Mouse (Mus musculus) gastrocnemius, adult 8-10 months (tissue): Measurements from ENCODE around the gene Gm20605. TPM values are rescaled to one million over a fixed set of nuclear protein-coding genes. Genes with fewer than 3 reads are reported as not detected.
A peak's percentile ranks its signal among the peaks of the same experiment; 100 is the strongest.

Source experiments
- DNase-seq, 2 experiments: peaks; one replicate each; pipeline ENCODE4 v3.0.0; 2022; ENCODE audit warnings: low spot score in 2 of 2
- total RNA-seq, 4 experiments: library from RNA; stranded (reverse); gene quantifications; 2 replicates each; pipeline ENCODE4 v1.2.4; 2022

Gm20605 gene
- total RNA-seq, 4 experiments from 2014 or later, result 1.9 to 3.5 (median 2.5) TPM

DNA sequence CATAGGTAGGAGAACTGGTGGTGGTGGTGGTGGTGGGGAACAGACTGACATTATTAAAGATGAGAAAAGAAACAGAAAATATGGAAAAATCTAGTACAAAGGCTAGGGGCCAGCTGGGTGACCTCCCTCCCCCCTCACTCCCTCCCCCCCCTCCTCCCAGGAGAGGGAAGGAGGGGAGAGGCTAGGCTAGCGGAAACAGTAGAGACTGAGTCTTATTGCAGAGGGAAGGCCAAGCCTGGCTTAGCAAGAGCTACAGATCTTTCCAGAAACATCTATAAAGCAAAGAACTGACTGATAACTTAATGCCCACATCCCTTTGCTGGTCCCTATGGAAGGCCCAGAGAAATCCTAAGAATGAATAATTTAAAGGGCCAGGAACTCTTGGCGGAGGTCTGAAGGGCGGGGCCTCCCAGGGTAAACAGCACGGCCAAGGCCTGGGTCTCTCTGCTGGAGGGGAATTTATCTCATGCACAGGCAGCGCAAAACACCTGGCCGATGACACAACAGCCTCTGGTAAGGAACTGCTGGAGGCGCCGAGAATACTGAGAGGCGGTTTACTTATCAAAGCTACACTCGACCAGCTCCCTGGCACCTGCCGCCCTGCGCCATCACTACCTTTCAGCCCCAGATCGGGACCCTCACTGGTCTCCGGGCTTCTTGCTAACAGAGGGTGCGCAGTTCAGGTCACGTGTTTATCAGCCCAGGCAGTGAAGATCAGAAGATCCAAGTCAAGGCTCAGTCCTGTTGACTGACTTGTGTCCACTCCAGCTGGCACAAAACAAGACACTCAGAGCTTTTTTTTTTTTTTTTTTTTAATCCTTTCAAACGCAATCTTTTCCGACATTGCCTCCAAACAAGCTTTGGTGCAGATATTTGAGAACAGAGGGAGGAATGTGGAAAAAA, 20.9 kb downstream of the Gm20605 start:
- no peak for DNase-seq

DNA sequence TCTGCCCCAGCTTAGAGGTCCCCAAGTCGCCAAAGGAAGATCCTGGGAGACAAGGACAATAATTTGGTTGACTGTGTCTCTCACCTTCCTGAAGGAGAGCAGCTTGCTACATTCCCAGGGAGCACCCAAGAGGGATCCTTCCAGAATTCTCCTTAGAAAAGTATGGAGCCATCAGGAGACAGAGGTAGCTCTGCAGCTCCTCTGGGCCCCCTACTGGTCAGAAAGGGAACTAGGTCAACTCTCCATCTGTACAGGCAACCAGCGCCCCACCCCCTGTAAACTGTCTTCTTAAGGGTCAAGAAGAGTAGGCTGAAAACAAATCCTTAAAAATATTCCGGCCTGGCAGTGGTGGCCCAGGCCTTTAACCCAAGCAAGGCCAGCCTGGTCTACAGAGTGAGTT, 23.5 kb downstream of the Gm20605 start:
- peak; percentile 52 for DNase-seq

DNA sequence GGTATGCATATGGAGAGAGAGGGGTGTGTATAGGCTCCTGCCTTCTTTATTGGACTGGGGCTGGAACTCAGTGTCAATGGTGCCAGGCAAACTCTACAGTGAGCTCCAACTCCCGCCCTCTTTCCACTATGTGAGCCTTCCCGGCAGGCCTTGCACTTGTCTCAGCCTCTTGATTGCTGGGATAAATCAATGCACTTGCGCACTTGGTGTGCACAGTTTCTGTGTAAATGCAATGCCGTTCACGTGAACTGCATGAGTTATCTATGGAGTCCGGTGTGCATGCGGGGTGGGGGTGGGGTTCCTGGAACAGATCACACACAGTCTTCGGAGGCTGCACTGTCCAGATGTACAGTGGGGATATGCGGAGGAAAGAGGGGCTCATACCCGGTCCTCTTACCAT, 24.4 kb downstream of the Gm20605 start:
- DNase-seq, result no peak

GRCm38 (mm10) chr5:137654746-137655145, 25.8 kb downstream of the Gm20605 start:
- no peak for DNase-seq

DNA sequence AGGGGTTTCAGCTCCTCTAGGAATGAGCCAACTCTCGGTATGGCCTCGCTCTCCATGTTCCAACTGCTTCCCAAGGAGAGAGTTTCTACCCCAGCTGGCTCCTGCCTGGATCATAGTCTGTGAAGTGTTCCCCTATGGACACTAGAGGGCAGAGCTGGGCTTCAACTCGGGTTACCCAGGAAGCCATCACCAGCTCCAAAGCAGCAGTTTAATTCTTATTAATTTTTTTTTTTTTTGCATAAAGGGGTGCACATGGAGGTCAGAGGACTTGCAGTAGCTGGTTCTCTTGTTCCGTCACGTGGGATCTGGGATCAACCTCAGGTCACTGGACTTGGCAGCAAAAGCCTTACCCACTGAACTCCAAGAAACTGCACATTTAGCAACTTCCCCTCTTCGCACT, 28.0 kb downstream of the Gm20605 start:
- peak in 1 of 2 experiments; percentile 54 for DNase-seq

DNA sequence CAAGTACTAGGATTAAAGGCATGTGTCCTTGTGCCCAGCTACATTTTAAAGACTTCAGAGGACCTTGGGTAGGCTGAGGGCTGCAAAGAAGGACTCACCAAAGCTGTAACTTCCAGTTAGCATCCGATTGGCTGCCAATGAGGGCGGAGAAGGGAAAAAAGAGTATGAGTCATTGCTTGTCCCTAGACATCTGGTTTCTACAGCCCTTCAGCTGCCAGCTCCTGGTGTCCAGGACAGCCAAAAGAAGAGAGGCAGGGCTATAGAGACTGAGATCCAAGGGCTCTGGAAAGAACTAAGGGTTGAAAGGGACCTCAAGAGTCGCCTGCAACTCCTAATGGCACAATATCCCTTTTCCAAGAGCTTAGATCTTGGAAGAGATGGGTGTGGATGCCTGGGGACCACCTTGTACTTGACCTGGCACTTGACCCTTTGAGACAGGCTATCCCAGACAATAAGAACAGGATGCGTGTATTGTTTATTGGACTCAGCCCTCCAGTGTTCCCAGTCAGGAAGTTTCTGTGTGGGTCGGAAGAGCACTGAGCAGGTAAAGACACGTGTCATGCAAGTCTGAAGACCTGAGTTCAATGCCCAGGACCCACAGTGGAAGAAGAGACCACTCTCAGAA, 31.2 kb downstream of the Gm20605 start:
- DNase-seq, result peak; percentile 79 to 80

DNA sequence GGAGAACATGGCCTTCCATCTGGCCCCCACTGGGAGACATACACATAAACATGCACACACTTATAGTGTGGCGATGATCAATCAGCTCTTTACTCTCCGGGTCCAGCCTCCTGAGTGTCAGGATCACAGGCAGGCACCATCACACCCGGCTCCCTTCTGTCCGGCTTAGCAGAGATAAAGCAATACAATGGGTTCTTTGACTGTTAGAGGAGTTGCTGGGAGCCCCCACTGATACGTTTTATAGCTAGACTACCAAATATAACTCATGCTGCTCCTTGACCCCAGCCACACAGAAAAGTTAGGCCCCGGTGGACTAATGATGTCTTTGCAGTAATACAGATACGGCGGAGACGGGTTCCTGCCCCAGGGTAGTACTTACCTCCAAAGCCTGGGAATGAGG, 34.1 kb downstream of the Gm20605 start:
- no peak for DNase-seq

GRCm38 (mm10) chr5:137668971-137669370, 40.0 kb downstream of the Gm20605 start:
- no peak for DNase-seq

DNA sequence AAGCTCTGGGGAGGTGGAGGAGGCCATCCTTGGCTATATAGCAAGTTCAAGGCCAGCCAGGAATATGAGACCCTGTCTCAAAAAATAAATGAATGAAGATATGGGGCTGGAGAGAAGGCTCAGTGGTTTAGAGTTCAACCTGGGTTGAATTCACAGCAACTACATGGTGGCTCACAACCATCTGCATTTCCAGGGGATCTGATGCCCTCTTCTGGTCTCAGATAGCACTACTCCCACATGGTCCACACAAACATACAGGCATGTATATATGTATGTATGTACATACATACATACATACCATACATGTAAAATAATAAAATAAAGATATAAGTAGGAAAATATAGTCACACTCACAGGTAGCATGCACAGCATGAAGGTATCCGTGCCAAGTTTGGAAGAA, 41.3 kb downstream of the Gm20605 start:
- DNase-seq, result no peak

DNA sequence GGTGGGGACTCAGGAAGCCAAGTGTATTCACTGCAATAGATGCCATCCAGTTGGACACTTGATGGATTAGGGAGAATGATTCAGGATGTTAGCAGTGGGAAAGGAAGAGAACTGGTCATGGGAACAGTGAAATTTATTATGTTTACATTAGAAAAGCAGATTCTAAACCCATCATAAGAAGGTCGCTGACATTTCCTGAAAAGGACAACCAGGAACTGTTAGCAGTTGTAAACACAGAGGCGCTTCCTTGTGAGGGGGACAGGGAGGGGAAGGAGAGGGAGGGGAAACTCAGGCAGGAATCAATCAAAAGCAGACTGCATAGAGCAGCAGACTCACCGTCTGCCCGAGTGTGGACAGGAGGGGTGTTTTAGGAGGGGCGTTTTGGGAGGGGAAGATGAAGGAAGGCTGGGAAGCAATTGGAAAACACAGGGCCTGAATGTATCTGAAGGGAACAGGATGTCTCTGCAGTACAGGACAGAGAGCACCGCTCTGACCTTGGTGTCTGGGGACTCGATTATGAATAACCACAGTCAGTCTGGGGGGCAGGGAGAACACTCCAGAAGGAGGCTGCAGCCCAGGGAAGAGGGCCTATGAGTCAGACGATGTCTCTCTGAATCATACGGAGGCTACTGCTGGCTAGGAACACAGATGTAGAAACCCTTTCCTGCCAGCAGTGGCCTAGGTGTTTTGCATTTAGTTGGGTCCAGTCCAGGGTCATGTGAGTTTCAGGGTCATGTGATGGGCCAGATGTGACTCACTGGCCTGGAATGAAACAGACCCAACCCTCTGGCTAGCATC, 42.7 kb downstream of the Gm20605 start:
- DNase-seq, result peak; percentile 39 to 58

DNA sequence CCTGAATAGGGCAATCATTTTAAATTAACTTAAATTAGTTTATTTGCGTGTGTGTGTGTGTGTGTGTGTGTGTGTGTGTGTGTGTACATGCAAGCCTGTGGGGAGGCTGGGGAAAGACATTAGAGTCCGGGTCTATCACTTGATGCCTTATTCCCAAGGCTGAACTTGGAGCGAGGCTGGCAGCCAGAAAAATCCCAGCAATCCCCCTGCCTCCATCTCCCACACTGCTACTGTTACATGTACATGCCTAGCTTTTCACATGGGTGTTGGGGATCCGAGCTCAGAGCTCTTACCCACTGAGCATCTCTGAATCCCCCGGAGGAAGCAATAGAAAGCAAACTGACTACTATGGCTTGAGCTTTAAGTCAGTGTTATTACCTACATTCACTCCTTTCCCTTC, 43.4 kb downstream of the Gm20605 start:
- DNase-seq, result no peak

- DNase-seq, result no peak
These were observed 44.0 kb downstream of the Gm20605 start for GRCm38 (mm10) chr5:137673015-137673414.

- no peak for DNase-seq
These were observed 45.8 kb downstream of the Gm20605 start for GRCm38 (mm10) chr5:137674786-137675185.

DNA sequence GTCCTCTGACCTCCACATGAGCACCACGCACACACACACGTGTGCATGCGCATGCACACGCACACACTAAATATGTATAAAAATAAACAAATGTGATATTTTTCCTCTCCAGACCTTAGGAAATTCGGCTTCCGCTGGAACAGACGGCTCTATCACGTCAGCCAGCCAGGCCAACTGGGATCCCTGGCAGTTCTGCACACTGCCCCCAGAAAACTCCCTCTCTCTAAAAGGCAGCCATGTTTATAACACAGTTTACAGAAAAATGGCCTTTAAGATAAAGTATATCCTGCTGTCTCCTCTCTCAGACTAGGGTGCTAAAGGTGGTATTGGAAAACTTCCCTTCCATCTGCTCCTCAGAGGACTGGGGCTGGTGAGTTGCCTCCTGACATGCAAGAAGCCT, 48.9 kb downstream of the Gm20605 start:
- no peak for DNase-seq

DNA sequence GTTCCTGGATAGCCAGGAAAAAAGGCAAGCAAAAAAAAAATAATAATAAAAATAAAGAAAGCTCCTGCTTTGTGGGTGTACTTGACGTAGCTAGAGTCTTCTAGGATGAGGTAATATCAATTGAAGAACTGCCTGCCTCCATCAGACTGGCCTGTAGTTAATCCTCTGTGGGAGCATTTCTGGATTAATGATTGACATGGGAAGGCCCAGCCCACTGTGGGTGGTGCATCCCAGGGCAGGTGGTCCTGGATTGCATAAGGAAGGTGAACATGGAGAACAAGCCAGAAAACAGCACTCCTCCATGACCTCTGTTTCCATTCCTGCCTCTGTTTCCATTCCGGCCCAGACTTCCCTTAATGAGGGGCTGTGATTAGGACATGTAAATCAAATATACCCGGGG, 49.8 kb downstream of the Gm20605 start:
- DNase-seq, result no peak

DNA sequence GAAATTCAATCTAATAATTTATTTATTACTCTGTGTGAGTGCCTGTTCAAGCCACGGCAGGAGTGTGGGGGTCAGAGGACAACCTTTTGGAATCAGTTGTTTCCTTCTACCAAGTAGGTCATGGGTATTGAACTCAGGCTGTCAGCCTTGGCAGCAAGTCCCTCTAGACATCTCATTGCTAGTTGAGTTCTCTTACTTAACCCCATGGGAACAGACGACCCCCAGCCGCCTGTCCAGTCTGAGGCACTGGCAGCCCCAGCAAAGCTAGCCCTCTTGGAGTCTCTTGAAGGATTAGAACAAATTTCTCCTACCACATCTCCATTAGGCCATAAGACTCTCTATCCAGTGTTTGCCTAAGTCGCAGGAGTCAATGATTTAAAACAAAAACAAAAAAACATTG, 50.8 kb downstream of the Gm20605 start:
- DNase-seq, result no peak

- no peak for DNase-seq
These were observed 53.6 kb downstream of the Gm20605 start for GRCm38 (mm10) chr5:137682526-137682925.

DNA sequence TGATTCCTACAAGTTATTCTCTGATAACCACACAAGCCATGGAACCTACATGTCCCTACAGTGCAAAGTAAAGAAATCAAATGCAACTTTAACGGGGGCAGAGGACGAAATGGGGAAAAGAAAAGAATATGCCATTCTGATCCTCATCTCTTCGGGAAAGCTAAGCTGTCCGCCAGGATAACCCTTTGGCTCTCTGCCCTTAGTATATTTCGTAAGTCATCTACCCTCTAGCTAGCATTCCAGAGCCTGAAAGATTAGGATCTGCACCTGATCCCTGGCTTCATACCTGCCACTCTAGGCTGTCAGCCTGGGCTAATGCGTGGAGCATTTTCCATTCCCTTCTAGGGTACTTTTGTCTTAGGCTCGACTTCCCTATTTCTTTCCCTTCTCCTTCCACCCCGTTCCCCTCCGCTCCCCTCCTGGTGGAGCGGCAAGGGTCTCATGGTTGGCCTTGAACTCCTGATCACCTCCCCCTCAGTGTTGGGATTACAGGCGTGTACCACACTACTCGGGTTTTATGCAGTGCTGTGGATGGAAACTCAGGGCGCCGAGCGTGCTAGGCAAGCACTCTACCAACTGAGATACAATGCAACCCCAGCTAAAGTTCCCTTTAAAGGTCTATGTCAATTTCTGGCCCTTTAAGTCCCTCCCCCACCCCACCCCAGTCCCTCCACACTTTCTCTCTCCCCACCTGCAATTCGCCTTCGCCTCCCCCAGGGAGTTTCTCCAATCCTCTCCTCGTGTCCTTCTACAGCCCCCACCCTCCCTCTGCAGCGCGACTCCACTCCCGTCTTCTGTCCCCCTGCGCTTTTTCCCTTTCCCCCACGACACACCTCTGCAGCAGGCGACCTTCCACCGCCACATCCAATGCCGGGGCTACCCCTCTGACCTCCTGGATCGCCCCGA, 54.7 kb downstream of the Gm20605 start:
- no peak for DNase-seq

DNA sequence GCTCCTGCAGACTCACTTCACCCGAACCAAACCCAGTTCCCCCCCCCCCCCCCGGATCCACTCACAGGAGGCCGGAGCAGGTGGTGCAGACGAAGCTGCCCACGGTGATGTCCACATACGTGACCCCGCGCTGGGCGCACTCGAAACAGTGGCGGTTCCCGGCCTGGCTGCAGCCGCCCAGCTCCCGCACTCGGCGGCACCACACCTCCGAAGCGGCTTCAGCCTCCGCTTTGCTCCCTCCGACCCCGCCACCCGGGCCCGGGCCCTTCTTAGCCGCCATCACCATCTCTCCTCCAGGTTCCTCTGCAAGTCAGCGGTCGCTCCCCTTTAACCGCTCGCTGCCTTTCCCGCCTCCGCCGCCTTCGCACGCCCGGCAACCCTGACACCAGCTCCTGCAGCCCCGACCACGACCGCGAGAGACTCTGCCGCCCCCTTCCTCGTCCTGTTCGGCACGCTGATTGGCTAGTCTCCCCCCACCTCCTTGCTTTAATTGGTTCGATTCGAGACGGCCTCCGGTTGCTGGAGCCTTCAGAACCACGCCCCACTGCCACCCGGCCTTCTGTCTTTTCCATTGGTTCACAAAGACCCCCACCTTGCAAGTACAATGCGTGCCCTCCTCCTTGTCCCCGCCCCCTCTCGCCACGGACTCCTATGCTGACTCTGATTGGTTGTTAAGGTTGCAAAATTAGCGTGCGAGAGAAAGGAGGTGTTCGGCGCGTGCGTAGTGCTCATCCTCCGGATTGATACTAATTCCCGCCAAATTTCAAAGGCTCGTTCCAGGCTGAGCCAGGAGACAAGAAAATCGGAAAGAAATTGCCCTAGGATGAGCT, 55.5 kb downstream of the Gm20605 start, which contains the start of gene Agfg2:
Gene Agfg2, minus strand, starts transcription at position 433 of the 830 bp plus-strand sequence.
- DNase-seq, result peak; percentile 95 to 97

DNA sequence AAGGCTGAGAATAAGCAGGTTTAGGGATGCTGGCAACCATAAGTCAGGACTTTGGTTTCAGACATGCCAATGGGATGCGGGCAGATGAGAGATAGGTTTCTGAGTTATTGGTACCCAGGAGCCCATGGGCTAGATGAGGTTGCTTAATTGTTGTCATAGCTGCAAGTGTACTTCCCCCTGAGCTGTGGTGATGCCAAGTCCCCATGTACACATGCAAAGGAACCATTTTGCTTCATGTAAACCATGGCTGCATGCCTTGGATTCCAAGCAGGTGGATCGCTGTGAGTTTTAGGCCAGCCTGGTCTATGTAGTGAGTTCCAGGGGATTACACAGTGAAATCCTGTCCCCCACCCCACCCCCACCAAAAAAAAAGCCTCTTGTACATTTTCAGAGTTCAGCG, 56.7 kb downstream of the Gm20605 start:
- no peak for DNase-seq
